Mouse (Mus musculus) heart, embryonic 15.5 days (tissue): ENCODE results near the gene Hba-a2. TPM values are rescaled to one million over a fixed set of nuclear protein-coding genes. Genes with fewer than 3 reads are reported as not detected.
"Not testable (repeated sequence)": the region's sequence is repeated elsewhere in the genome, so short reads cannot be mapped to it uniquely, and the experiment has no call there.

ENCODE experiments used
- ATAC-seq: fragments of 200-750 bp; cut with Nextera tagmentation; replicated peaks from 2 replicates; pipeline ENCODE4 v1.8.0; 2017; ENCODE audit warnings: low read depth, moderate TSS enrichment; ENCODE audit not compliant: insufficient number of reproducible peaks, insufficient read depth, low FRiP score
- H3K27ac ChIP-seq: fragments of 300-500 bp; sonication (generic); 2 replicates; pipeline ENCODE4 v1.5.1; 2015; ENCODE audit warnings: mild to moderate bottlenecking, inconsistent platforms
- H3K27me3 ChIP-seq: fragments of 300-500 bp; sonication (generic); 2 replicates; pipeline ENCODE4 v1.6.1; 2015; ENCODE audit warnings: inconsistent platforms
- H3K36me3 ChIP-seq: fragments of 300-500 bp; sonication (generic); 2 replicates; pipeline ENCODE4 v1.6.1; 2015; ENCODE audit warnings: mild to moderate bottlenecking, inconsistent platforms
- H3K4me1 ChIP-seq: fragments of 300-500 bp; sonication (generic); replicated peaks from 2 replicates; pipeline ENCODE4 v1.6.1; 2015; ENCODE audit warnings: inconsistent platforms
- H3K4me2 ChIP-seq: fragments of 300-500 bp; sonication (generic); 2 replicates; pipeline ENCODE4 v1.6.1; 2015; ENCODE audit warnings: inconsistent platforms, mild to moderate bottlenecking, moderate library complexity
- H3K4me3 ChIP-seq: fragments of 300-500 bp; sonication (generic); 2 replicates; pipeline ENCODE4 v1.5.1; 2015; ENCODE audit warnings: mild to moderate bottlenecking, inconsistent platforms
- H3K9ac ChIP-seq: fragments of 300-500 bp; sonication (generic); 2 replicates; pipeline ENCODE4 v1.6.1; 2015; ENCODE audit warnings: mild to moderate bottlenecking, inconsistent platforms
- H3K9me3 ChIP-seq: fragments of 300-500 bp; sonication (generic); replicated peaks from 2 replicates; pipeline ENCODE4 v1.6.1; 2016; ENCODE audit warnings: inconsistent platforms
- WGBS: fragments of 180-500 bp; shearing (Covaris S2); methylation state at CpG from one replicate; pipeline ENCODE4 v1.1.7; 2015; ENCODE audit warnings: mixed read lengths; 5-methylcytosine and 5-hydroxymethylcytosine counted together
- polyA plus RNA-seq: library from polyadenylated mRNA; unstranded; fragments of >200 nt; fragmentation: Nextera tagmentation; extraction: Ambion mirVana; gene quantifications from 2 replicates; pipeline ENCODE4 v1.2.1, GENCODE M21; 2015

The Hba-a2 gene
- polyA plus RNA-seq, 1 experiment from 2014 or later: 65,648 TPM

DNA sequence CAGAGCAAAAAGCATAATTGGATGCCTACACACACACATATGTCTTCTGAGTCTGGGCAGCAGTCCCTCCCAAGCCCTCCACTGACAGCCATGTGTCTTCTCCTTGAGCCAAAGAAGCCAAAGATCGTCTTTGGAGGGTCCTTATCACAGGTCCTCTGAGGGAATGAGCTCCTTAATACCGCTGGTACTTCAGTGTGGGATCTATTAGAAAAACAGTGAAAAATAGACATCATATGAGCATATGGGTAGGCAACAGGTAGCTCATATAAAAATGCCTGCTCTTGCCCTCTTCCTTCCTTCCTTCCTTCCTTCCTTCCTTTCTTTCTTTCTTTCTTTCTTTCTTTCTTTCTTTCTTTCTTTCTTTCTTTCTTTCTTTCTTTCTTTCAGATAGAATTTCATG, 11.7 kb upstream of the Hba-a2 start:
- H3K27ac ChIP-seq, H3K4me3 ChIP-seq, H3K9ac ChIP-seq, H3K9me3 ChIP-seq, H3K36me3 ChIP-seq, H3K4me1 ChIP-seq, ATAC-seq, H3K4me2 ChIP-seq: not testable (repeated sequence)
- peaks cover 31% of the 10 kb centered on the region for H3K27me3 ChIP-seq
- WGBS: 32% methylated on average over 2 of the region's 2 CpGs

DNA sequence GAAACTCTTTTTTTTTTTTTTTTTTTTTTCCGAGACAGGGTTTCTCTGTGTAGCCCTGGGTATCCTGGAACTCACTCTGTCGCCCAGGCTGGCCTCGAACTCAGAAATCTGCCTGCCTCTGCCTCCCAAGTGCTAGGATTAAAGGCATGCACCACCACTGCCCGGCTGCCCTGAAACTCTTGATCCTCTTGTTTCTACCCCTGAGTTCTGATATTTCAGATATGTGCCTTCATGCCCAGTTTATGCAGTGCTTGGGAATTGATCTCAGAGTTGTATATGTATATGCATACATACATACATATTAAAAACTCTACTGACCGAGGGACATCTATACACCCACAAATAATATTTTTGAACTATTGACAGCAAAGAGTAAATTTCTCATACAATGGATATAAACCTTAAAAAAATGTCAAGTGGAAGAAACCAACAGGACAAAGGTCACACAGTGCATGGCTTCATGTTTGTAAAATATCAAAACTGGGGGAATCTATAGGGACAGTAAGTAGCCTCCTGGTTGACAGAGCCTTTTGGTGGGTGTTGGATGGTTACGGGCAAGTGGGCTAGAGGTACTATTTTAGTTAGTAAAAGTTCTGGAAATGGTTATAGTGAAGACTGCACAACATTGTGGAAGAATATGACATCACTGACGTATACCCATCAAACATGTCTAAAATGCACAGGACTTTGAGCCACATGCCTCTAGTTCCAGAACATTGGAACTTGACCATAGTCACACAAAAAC, 11.1 kb upstream of the Hba-a2 start:
- Histone ChIP-seq H3K4me2 (no peak overlapping the region), H3K4me3 (no peak overlapping the region), H3K4me1 (no peaks in the 10 kb centered on the region), H3K9ac (no peak overlapping the region), H3K36me3 (no peaks in the 10 kb centered on the region), H3K9me3 (no peaks in the 10 kb centered on the region), H3K27ac (no peak overlapping the region), H3K27me3 (peaks cover 26% of the 10 kb centered on the region)
- WGBS: 69% methylated on average over 7 of the region's 7 CpGs
- ATAC-seq: no peak

DNA sequence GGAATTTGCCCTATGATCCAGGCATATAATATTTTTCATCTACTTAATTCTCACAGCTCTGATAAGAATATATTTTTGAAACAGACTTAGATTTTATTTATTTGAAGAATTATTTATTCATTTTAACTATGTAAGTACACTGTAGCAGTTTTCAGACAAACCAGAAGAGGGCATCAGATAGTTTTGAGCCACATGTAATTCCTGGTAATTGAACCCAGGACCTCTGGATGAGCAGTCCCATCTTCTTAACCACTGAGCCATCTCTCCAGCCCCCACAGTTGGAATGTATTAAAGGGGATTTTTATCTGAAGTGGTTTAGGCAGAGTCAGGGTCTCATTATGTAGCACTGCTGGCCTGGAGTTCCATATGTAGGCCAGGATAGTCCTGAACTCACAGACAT, 10.4 kb upstream of the Hba-a2 start:
- not testable (repeated sequence) for H3K4me3 ChIP-seq, H3K9ac ChIP-seq, H3K36me3 ChIP-seq, H3K4me1 ChIP-seq, ATAC-seq, H3K4me2 ChIP-seq, H3K9me3 ChIP-seq, H3K27ac ChIP-seq
- H3K27me3 ChIP-seq: peaks cover 19% of the 10 kb centered on the region

DNA sequence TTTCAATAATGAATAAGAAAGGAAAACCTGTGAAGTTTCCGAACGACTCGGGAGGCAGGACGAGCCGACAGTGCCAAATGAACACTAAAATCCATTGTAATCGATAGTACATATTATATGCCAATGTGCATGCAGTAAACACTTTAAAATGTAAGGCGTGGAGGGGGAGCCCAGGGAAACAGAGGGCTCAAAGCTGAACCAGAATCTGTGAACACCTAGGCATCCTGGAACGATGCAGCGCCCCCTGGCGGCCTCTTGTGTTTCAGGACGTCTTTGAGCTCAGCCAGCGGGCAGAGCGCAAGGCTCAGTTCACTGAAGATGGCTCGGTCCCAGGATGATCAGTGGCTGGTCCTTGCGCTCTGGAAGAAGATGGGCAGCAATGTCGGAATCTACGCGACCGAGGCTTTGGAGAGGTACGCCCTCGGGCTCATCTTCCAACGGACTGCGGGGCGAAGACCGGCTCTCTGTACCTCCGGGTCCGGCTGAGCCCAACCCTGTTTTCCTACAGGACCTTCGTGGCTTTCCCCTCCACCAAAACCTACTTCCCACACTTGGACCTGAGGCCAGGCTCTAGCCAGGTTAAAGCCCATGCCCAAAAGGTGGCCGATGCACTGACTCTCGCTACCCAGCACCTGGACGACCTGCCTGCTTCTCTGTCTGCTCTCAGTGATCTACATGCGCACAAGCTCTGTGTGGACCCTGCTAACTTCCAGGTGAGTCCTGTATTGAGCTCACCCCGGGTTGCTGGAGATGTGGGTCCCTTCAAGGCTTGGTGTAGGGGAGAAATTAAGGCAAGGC, 9.4 kb upstream of the Hba-a2 start, which contains the start of gene Hbq1b:
Gene Hbq1b (plus strand): TSS at position 271 of the 798 bp plus-strand sequence.
- not testable (repeated sequence) for H3K4me1 ChIP-seq, H3K27ac ChIP-seq, H3K36me3 ChIP-seq, H3K9me3 ChIP-seq, H3K9ac ChIP-seq
- WGBS: 18% methylated on average over 31 of the region's 33 CpGs
- H3K4me3 ChIP-seq: peak within 1 kb of the TSS; percentile 35
- H3K27me3 ChIP-seq: peaks cover 19% of the 10 kb centered on the region
- peak; percentile 50; the same call in 1 of the 2 replicates for ATAC-seq
- peak within 1 kb of the TSS; percentile 58 for H3K4me2 ChIP-seq

DNA sequence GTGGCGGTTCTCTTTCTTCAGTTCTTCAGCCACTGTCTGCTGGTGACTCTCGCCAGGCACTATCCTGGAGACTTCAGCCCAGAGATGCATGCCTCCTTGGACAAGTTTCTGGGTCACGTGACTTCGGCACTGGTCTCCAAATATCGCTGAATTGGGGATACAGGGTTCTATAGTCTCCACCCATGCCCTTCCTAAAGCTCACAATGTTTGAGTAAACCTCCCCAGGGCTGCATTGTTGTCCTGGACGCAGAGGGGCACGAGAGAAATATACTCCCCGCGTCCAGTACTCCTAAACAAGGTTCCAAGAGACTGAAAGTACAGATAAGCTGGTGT, 8.8 kb upstream of the Hba-a2 start:
- Histone ChIP-seq H3K27ac (no peak overlapping the region), H3K9ac (no peak overlapping the region), H3K4me1 (no peaks in the 10 kb centered on the region), H3K4me3 (no peak overlapping the region), H3K27me3 (peaks cover 19% of the 10 kb centered on the region), H3K36me3 (no peaks in the 10 kb centered on the region), H3K9me3 (no peaks in the 10 kb centered on the region), H3K4me2 (no peak overlapping the region; the same call in 1 of the 2 replicates)
- ATAC-seq: no peak; the same call in 1 of the 2 replicates
- 59% methylated on average over 9 of the region's 9 CpGs for WGBS

DNA sequence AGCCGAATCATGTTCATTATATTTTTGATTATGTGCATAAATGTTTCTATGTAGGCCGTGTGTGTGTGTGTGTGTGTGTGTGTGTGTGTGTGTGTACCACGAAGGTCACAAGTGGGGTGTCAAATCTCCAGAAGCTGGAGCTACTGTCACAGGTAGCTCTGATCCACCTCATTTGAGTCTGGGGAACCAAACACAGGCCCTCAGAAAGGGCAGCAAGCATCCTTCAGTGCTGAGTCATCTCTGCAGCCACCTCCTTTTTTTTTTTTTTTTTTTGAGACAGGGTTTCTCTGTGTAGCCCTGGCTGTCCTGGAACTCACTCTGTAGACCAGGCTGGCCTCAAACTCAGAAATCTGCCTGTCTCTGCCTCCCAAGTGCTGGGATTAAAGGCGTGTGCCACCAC, 3.5 kb upstream of the Hba-a2 start:
- H3K36me3 ChIP-seq, H3K9ac ChIP-seq, H3K4me3 ChIP-seq, H3K9me3 ChIP-seq, ATAC-seq, H3K4me2 ChIP-seq, H3K27ac ChIP-seq, H3K4me1 ChIP-seq, H3K27me3 ChIP-seq: not testable (repeated sequence)
- 65% methylated on average over 4 of the region's 4 CpGs for WGBS

DNA sequence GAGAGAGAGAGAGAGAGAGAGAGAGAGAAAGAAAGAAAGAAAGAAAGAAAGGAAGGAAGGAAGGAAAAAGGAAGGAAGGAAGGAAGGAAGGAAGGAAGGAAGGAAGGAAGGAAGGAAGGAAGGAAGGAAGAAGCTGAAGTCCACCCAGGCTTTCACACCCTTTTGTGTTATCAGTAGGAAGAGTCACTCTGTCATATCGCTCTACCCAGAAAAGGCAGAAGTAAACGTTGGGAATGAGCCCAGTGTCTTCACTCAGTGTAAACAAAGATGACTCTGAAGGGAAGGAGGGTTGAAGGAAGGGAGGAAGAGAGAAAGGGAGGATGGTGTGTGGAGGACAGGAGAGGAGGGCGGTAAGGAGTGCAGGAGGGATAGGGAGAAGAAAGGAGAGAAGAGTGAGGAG, 2.8 kb upstream of the Hba-a2 start:
- not testable (repeated sequence) for H3K9ac ChIP-seq, H3K36me3 ChIP-seq, ATAC-seq, H3K27me3 ChIP-seq, H3K4me1 ChIP-seq, H3K9me3 ChIP-seq, H3K4me3 ChIP-seq, H3K27ac ChIP-seq, H3K4me2 ChIP-seq
- 50% methylated on average over 3 of the region's 3 CpGs for WGBS

DNA sequence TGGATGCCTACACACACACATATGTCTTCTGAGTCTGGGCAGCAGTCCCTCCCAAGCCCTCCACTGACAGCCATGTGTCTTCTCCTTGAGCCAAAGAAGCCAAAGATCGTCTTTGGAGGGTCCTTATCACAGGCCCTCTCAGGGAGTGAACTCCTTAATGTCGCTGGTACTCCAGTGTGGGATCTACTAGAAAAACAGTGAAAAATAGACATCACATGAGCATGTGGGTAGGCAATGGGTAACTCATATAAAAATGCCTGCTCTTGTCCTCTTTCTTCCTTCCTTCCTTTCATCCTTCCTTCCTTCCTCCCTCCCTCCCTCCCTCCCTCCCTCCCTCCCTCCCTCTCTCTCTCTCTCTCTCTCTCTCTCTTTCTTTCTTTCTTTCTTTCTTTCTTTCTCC, 1.1 kb downstream of the Hba-a2 start:
- not testable (repeated sequence) for H3K4me1 ChIP-seq, H3K4me2 ChIP-seq

DNA sequence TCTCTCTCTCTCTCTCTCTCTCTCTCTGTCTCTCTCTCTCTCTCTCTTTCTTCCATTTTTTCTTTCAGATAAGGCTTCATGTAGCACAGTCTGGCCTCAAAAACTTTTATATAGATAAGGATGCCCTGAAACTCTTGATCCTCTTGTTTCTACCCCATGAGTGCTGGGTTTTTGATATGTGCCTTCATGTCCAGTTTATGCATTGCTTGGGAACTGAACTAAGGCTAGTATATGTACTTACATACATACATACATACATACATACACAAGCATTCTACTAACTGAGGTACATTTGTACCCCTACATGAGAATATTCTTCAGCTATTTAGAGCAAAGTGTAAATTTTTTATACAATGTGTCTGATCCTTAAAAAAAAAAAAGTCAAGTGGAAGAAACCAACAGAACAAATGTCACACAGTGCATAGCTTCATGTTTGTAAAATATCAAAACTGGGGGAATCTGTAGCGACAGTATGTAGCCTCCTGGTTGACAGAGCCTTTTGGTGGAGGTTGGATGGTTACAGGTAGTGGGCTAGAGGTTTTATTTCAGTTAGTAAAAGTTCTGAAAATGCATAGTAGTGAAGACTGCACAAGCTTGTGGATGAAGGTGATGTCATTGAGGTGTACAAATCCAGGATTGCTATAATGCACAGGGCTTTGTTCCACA, 1.7 kb downstream of the Hba-a2 start:
- no peak for ATAC-seq
- H3K4me1 ChIP-seq: 0 out of 2 replicates have a peak, but pooled peaks cover 2% of the 10 kb centered on the region
- 95% methylated on average over 1 of the region's 1 CpGs for WGBS
- no peak overlapping the region for H3K27ac ChIP-seq
- no peak overlapping the region for H3K4me3 ChIP-seq
- no peak overlapping the region for H3K4me2 ChIP-seq
- no peaks in the 10 kb centered on the region for H3K36me3 ChIP-seq
- H3K27me3 ChIP-seq: peaks cover 21% of the 10 kb centered on the region
- no peaks in the 10 kb centered on the region for H3K9me3 ChIP-seq
- H3K9ac ChIP-seq: no peak overlapping the region

More for the DNA sequence above, 1.1 kb downstream of the Hba-a2 start:
- ATAC-seq, H3K9ac ChIP-seq, H3K9me3 ChIP-seq, H3K27ac ChIP-seq, H3K4me3 ChIP-seq, H3K36me3 ChIP-seq: not testable (repeated sequence)
- H3K27me3 ChIP-seq: peaks cover 21% of the 10 kb centered on the region
- 8% methylated on average over 2 of the region's 2 CpGs for WGBS

DNA sequence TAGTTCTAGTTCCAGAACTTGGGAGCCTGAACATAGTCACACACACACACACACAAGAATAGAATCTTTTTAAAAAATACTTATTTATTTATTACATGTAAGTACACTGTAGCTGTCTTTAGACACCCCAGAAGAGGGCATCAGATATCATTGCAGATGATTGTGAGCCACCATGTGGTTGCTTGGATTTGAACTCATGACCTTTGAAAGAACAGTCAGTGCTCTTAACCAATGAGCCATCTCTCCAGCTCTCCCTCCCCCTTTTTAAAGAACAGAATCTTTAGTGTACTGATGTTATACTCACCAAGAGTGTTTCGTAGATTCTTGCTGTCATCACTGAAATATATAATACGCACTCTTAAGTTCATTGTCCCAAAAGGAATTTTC, 2.2 kb downstream of the Hba-a2 start:
- Histone ChIP-seq H3K9ac (no peak overlapping the region), H3K27me3 (peaks cover 21% of the 10 kb centered on the region), H3K4me1 (0 out of 2 replicates have a peak, but pooled peaks cover 2% of the 10 kb centered on the region), H3K4me2 (no peak overlapping the region), H3K36me3 (no peaks in the 10 kb centered on the region), H3K9me3 (no peaks in the 10 kb centered on the region), H3K4me3 (no peak overlapping the region), H3K27ac (no peak overlapping the region)
- ATAC-seq: no peak
- 91% methylated on average over 2 of the region's 2 CpGs for WGBS

DNA sequence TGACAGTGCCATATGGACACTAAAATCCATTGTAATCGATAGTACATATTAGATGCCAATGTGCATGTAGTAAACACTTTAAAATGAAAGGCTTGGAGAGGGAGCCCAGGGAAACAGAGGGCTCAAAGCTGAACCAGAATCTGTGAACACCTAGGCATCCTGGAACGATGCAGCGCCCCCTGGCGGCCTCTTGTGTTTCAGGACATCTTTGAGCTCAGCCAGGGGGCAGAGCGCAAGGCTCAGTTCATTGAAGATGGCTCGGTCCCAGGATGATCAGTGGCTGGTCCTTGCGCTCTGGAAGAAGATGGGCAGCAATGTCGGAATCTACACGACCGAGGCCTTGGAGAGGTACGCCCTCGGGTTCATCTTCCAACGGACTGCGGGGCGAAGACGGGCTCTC, 3.6 kb downstream of the Hba-a2 start, which contains the start of gene Hbq1a:
Gene Hbq1a (plus strand): TSS at position 205 of the 400 bp plus-strand sequence.
- H3K4me3 ChIP-seq, ATAC-seq: not testable (repeated sequence)
- 7% methylated on average over 16 of the region's 16 CpGs for WGBS

More for the DNA sequence above, 3.6 kb downstream of the Hba-a2 start, which contains the start of gene Hbq1a:
- Histone ChIP-seq H3K27me3 (peaks cover 21% of the 10 kb centered on the region), H3K4me2 (peak within 1 kb of the TSS; percentile 44)
- not testable (repeated sequence) for H3K9ac ChIP-seq, H3K9me3 ChIP-seq, H3K4me1 ChIP-seq, H3K27ac ChIP-seq, H3K36me3 ChIP-seq
